Mouse (Mus musculus): ENCODE measurements around the gene Abr.

DNA sequence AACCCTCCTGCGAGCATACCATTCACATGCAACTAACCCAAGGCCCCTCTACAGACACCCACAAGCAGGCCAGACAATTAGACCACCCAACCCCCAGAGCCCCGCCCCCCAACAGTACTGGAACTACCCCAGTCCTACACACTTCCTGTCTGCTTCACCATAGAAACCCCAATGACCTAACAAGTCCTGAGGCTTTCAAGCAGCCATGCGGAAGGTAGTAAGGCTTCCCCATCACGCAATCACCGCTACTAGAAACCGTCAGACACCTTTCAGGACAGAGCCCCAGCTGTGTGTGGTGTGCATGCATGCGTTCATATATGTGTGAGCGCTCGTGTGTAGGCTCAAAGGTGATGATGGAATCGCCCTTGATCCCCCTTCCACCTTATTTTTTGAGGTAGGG is 165.2 kb downstream of the Abr start:
- no peak for TF ChIP-seq POLR2A (IDR thresholded peaks at IDR 0.05; ENCODE audit: insufficient read depth, low read length)
- TF ChIP-seq EP300 (IDR thresholded peaks at IDR 0.05; ENCODE audit: insufficient read depth, low read depth, low read length): no peak
